19 mouse cellular contexts compared by ENCODE assay signal in genomic region chr8:93561271-93561670, GRCm38 (mm10). TPM values are rescaled to one million over a fixed set of nuclear protein-coding genes. Genes with fewer than 3 reads are reported as not detected.
"Had no signal": no experiment of that assay in that cellular context is flagged by ENCODE, and none has a peak within 500 bp of the region (broad histone marks: within the 10 kb centered on the region; RNA-seq: fewer than 3 reads in every experiment).

No protein-coding gene starts in this region.

- H3K4me1 ChIP-seq: limb, embryonic 13.5 days; midbrain, embryonic 12.5 days; neural tube, embryonic 13.5 days had no signal

- H3K4me3 ChIP-seq: limb, embryonic 13.5 days; midbrain, embryonic 12.5 days; neural tube, embryonic 13.5 days had no signal

- DNase-seq: kidney, adult 9 months; kidney, postnatal 36 days; layer of hippocampus, adult 9-11 months; layer of hippocampus, postnatal 36 days; left cerebral cortex, postnatal 4 days; lung, adult 18-20 months; retina, postnatal 1 day; right cerebral cortex, postnatal 4 days; spleen, adult 18-20 months; thymus, postnatal 4 days had no signal

- H3K9ac ChIP-seq: limb, embryonic 13.5 days; liver, embryonic 14.5 days; midbrain, embryonic 12.5 days; neural tube, embryonic 13.5 days had no signal

- H3K36me3 ChIP-seq: limb, embryonic 13.5 days; midbrain, embryonic 12.5 days; neural tube, embryonic 13.5 days had no signal

- H3K4me2 ChIP-seq: limb, embryonic 13.5 days; midbrain, embryonic 12.5 days; neural tube, embryonic 13.5 days had no signal

- ATAC-seq: midbrain, embryonic 16.5 days had no signal

- H3K9me3 ChIP-seq: limb, embryonic 13.5 days; midbrain, embryonic 12.5 days; neural tube, embryonic 13.5 days had no signal

- H3K27me3 ChIP-seq: midbrain, embryonic 12.5 days; neural tube, embryonic 13.5 days had no signal

- H3K27ac ChIP-seq: kidney, postnatal 0 days; limb, embryonic 13.5 days; liver, embryonic 14.5 days; midbrain, embryonic 12.5 days; neural tube, embryonic 13.5 days had no signal

RNA-seq across cellular contexts. Expression of gene Ces5a, which starts 25.6 kb away (rescaled TPM):
- total RNA-seq: liver, adult 2 months; megakaryocyte-erythroid progenitor cell, adult 5-6 weeks had no signal
- polyA plus RNA-seq: limb, embryonic 13.5 days; liver, adult 2 months; liver, embryonic 14.5 days; midbrain, embryonic 12.5 days; stomach, embryonic 14.5 days had no signal
